Mouse (Mus musculus): Measurements from ENCODE around the gene Nkx6-1. TPM values are rescaled to one million over a fixed set of nuclear protein-coding genes. Genes with fewer than 3 reads are reported as not detected.

The Nkx6-1 gene
- under 1 TPM in 1 of 2 experiments, not detected in 1; 0.07 TPM for total RNA-seq (2021)
- long read RNA-seq, experiment 1, result 0 reads
- long read RNA-seq, experiment 2, result 0 reads

- peak; percentile 52 for DNase-seq
Observed at GRCm38 (mm10) chr5:101664945-101665615, at the start of gene Nkx6-1. Gene Nkx6-1 (minus strand): TSS chr5:101664996.

DNA sequence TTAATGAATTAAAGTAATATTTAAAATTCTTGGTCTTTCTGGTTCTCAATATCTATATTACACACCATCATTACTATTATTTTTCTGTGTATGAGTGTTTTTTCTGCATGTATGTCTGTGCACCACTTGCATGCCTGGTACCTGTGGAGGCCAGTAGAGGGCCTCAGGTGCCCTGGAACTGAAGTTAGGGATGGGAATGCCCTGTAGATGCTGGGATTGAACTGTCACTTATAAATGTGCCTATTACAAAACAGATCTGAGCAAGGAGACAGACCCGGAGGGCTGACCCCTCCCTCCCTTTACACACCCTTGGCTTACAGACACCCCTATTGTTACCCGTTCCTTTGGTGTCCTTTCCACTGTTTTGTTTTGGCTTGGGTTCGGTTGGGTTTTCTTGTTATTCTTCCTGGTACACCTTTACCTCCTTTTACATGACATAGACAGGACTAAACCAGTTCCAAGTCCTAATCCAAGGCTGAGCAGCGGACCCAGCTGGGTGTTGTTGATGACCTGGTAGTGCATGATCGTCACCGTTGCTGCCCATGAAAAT is 48.3 kb upstream of the Nkx6-1 start:
- no peak for DNase-seq

DNA sequence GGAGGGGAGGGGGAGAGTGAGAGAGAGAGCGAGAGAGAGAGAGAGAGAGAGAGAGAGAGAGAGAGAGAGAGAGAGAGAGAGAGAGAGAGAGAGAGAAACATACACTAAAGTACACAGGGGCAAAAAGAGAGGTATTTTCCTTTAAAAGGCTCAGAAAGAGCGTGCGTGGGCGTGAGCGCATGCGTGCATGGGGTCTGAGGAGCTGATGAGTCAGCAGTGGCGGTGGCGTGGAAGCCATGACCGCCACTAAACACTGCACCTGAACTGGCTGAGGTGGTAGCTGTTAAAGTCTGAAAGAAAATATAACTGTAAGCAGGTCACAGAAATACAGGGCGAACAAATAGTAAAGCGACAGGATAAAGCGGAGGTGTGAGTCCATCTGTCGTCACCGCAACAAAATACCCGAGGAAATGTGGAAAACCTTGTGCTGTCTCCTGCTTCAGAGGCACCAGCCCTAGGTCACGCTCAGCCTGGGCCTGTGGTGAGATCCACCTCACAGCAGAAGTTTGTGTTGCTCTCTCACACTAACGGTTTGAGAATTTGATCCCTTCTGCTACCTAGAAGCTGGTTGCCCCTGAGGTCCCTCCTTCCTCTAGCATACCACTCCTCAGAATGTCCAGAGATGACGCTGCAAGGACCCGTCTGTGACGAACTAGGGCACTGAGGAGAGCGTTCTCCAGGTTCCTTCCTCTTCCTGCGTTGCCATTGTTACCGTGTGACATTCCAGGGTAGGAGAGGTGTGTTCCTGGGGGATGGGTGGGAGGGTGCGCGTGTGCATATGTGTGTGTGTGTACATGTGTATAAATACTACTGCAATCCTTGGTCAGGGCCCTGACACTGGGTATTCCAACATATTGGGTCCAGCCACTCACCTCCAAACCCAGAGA is 38.8 kb upstream of the Nkx6-1 start:
- no peak for DNase-seq

DNA sequence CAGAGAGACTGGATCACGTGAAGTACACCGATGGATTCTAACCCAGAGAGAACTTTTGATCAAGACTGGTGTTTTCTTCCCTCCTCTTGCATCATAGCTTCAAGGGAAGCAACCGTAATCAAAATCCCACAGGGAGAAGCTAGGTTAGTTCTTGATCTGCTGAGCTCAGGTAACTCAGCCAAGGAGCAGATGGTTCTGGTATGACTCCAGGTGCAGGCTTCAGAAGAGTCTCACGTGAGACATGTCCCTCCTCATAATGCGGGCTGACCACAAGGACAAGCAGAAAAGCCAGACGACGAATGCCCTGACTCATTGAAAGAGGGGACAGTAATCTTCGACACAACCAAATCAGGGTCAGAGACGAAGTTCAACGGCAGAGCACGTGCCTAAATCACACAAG is 37.8 kb upstream of the Nkx6-1 start:
- DNase-seq, result no peak

DNA sequence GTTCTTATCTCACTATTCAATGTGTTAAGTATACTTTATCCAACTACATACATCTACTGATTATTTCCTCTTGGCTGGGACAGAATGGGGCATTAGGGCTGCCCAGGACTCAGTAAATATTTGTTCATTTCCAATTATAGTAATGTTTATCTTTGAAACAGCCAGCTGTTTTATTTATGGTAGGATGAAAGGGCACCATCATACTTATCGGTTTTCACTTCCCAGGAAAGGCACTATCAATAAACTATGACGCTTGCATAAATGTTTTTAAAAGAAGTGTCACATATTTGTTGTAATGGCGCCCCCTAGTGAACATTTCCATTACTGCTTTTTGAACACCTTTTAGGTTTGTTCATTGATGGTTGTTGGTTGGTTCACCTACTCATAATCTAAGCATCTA is 35.8 kb upstream of the Nkx6-1 start:
- DNase-seq, result no peak

DNA sequence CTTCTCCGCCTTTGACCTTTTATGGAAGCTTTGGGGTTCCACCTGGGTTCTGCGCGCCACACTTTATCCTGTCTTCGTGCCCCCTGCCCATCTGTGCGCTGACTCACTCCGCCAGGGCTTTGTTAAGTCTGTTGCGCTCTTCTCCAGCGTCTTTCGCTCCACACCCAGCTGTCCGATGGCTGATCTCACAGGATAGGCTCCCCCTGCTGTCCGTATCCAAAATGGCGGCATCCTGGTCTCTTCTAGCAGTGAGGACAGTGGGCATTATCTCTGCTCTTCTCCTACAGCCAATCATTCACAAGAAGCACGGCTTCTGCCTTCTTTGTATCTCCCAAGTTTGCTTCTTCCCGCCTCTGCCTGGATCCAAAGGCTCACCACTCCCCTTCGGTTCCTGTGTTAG is 23.8 kb upstream of the Nkx6-1 start:
- no peak for DNase-seq

- DNase-seq, result no peak
Observed at GRCm38 (mm10) chr5:101683340-101683739, 18.5 kb upstream of the Nkx6-1 start.

DNA sequence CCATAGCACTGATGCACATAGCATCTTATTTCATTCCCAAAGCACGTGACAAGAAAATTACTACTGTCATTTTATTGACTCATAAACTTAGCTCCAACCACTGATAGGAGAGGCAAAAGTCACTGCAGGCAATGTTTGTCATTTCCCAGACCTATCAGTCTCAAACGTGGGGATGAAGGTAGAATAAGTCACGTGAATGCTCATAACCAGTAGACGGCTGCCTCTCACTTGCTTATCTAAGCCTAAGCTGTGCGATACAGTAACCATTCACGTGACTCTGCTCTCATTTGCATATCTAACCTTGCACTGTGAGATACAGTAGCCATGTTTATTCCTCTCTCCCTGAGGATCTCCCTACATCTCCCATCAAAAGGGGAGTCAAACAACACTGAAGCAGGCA is 15.5 kb upstream of the Nkx6-1 start:
- DNase-seq, result no peak

GRCm38 (mm10) chr5:101669381-101669780 is 4.6 kb upstream of the Nkx6-1 start:
- no peak for DNase-seq

GRCm38 (mm10) chr5:101668475-101668874 is 3.7 kb upstream of the Nkx6-1 start:
- no peak for DNase-seq

DNA sequence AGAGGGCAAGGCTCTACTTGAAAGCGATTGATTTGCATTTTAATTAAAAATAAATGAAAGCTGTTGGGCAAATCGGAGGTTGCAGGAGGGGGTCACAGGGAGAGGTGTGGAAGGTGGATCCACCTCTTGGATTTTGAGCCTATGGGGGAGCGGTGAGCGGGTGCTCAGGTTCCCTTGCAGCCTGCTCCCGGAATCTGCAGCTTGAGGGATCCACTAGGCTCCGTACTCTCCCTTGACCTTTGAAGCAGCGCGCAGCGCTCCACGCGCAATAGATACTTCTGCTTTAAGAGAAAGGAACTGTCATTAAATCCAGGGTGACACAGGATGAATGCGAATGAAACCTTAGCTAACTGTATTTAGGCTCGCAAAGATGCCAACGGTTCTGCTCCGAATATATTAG is 3.2 kb upstream of the Nkx6-1 start:
- DNase-seq, result no peak

- DNase-seq, result no peak
Observed at GRCm38 (mm10) chr5:101667263-101667990, 2.6 kb upstream of the Nkx6-1 start.

DNA sequence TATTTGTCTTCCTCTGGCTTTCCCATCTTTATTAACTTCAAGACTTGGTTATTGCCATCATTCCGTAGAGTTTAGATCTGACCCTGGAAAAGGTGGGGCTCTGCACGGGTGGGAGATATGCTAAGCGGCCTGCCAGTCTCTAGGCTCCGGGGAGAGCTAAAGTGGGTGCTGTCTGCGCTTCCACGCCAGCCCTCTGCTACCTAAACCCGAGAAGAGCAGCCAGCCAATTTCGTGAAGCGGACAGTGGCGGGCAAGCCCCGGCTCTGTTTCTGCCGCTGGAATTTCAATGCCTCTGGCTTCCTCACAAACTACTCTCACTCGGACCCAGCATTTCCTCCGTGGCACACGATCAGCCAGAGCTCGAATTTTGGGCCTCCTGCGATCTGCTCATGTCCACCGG is 1.9 kb upstream of the Nkx6-1 start:
- DNase-seq, result no peak

DNA sequence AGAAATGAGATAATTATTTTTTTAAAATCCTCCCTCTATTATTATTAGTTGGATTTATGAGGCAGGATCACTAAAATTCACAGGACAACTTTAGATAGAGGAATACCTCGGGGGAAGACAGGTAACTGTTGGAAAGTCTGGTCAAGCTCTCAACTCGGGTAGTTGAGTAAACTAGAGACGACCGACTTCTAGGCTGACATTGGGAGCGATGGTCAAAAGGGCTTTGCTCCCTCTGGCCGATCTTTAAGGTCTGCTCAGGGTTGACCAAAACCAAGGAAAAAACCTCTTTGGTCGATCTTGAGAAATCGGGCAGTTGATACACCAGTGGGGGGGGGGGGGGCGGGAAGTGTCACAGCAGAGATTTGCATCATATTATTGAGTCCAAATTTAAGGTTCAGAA is 1.3 kb upstream of the Nkx6-1 start:
- DNase-seq, result no peak

GRCm38 (mm10) chr5:101664423-101664921 is 324 bp downstream of the Nkx6-1 start:
- peak; percentile 25 for DNase-seq

- DNase-seq, result peak; percentile 15
Observed at GRCm38 (mm10) chr5:101663621-101664422, 974 bp downstream of the Nkx6-1 start.

- DNase-seq, result peak; percentile 55
Observed at GRCm38 (mm10) chr5:101663176-101663575, 1.6 kb downstream of the Nkx6-1 start.

GRCm38 (mm10) chr5:101662485-101662884 is 2.3 kb downstream of the Nkx6-1 start:
- DNase-seq, result no peak

DNA sequence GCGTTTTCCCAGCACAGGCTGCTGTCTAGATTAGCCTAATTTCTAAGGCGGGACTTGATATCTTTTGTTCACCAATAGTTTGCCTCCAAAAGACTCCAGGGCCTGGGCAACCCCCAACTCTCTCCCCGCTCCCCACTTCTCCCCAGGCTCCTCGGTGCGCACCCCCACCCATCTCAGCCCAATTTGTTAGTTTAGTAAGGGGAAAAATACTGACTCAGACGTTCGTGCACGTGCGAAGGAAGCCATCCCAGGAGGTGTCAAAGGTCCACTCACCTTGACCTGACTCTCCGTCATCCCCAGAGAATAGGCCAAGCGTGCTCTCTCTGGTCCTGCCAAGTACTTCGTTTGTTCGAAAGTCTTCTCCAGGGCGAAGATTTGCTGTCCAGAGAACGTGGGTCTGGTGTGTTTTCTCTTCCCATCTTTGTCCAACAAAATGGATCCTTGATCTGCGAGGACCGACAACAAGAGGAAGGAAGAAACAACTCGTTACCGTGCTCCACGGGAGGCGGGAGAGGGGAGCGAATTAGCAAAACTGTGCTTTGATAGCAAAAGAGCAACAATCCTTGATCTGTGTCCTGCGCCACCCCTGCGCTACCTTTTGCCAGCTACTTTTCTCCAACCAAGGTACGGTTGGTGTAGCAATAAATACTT is 3.1 kb downstream of the Nkx6-1 start:
- DNase-seq, result no peak

GRCm38 (mm10) chr5:101660666-101661065 is 4.1 kb downstream of the Nkx6-1 start:
- no peak for DNase-seq

DNA sequence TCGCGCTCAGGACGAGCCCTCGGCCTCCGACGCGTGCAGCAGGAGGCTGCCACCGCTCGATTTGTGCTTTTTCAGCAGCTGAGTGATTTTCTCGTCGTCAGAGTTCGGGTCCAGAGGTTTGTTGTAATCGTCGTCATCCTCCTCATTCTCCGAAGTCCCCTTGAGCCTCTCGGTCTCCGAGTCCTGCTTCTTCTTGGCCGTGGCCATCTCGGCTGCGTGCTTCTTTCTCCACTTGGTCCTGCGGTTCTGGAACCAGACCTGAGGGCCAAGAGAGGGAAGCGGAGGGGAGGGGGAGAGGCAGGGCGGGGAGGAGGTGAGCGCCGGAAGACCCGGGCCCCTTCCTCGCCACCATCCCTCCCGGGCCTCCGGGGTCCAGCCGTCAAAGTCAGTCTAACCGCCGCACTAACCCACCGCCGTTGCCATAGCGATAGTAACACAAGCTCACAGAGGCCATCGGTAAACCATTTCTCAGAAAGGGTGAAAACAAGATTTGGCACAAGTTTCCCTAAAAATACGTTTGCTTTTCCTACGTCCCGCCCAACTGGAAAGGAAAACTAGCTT is 5.3 kb downstream of the Nkx6-1 start:
- no peak for DNase-seq

Measured in gastrocnemius, postnatal 10 days (tissue).